Mouse (Mus musculus) T-helper 1 cell (primary cell): ENCODE results near the gene Tigd2.

ENCODE experiments used
- in situ Hi-C: fragments of 300-600 bp; cut with MboI, MseI; formaldehyde crosslinking; loops from one replicate; pipeline ENCODE4 v1.15.1; 2025; ENCODE audit warnings: high pct_unique_total_duplicates

Tigd2 gene

DNA sequence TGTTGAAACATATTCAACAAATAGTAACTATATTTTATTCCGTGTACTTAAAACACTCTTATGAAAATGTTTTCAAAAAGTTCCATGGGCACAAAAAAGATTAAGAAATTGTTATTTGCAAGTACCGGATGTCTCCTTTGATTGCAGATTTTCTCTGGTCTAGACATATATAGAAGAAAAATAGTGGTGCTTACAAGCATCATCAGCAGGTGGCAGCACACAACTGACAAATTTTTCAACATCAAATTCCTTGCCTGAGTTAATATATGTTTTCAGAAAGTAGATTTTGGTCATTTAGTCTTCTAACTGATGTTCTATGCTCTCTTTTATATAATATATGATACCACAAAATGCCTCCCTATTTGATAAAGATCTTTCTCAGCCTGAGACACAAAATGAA lies 41.0 kb downstream of the Tigd2 start:
- in situ Hi-C loops, result loop anchor here (5.0 to 25.0 kb wide), 4 partner anchors 93 to 963 kb away; no protein-coding TSS in a partner anchor

- in situ Hi-C loops, result loop anchor here (5.0 kb wide), 1 partner anchor 232 kb away; no protein-coding TSS in a partner anchor
Observed at GRCm38 (mm10) chr6:59250536-59250935, 41.9 kb downstream of the Tigd2 start.

DNA sequence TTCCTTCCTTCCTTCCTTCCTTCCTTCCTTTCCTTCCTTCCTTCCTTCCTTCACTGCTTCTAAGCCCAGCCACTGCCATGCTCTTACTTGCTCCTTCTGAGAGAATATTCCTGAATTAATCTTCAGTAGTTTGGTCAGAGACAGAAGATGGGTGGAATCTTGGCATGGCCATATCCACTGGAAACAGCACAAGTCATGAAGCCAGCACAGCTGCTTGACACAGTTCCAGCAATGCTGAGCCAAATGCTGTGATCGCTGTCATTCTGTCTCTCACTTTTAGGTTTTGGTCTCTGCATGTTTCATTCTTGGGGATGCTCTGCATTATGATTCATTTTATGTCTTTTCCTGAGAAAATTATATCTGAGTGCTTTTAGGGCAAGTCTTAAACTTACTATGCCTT lies 47.2 kb downstream of the Tigd2 start:
- in situ Hi-C loops, result no loop called here
